Mouse (Mus musculus) E14TG2a.4 (cell line): ENCODE results near the gene Mettl24.

Experiments used
- CTCF ChIP-seq: conservative IDR thresholded peaks from 2 replicates; pipeline ENCODE4 v1.5.1; 2014; ENCODE audit warnings: low read length
- POU5F1 ChIP-seq: IDR thresholded peaks from 2 replicates; pipeline ENCODE4 v1.6.1; 2014; ENCODE audit warnings: low read length, borderline replicate concordance

GRCm38 (mm10) chr10:40688873-40689272 is 5.8 kb downstream of the Mettl24 start:
- TF ChIP-seq CTCF (no peak), POU5F1 (no peak)
